In the genomic region with DNA sequence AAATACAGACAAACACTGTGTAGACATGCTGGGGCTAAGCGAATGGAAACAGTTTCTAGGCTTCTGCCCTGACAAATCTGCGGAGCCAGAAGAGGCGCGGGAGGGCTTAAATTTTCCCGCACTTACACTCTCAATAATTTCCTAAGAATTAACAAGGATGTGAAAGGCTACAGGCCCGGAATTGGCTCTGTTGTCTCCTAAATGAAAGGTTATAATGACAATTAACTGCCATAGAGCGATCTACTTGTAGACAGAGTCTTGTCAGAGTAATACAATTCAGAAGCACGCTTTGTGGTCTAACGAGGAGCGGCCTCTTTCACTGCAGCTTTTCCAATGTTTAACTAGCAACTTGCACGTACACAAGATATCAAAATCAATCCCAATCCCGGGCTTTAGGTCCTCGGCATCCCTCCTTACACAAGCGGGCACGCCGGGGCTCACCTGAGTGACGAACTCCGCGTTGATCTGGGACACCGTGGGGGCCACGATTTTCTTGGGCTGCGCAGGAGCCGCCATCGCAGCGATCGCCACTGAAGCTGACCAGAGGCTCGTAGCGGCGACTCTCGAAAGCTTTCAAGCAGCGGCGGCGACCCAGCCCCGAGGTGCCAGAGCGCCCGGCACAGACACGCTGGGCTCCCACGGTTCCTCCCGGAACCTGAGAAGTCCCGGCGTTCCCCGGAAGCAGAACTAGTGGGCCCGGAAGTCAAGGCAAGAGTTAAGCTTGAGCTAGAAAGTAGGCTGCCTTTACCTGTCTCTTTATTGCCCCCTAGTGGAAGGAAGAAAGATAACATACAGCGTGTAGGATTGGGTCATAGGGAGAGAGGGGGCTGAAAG, we compare ENCODE assay signal across 8 mouse cellular contexts. TPM values are rescaled to one million over a fixed set of nuclear protein-coding genes. Genes with fewer than 3 reads are reported as not detected.
A peak's percentile ranks its signal among the peaks of the same experiment; 100 is the strongest.
DNase-seq lines count a peak whose midpoint lies in the region; ATAC-seq and TF ChIP-seq lines count a peak whose summit lies in the region.

No protein-coding gene starts in this region.

- TF ChIP-seq POLR2A in cerebellum, adult 2 months (IDR thresholded peaks at IDR 0.05; ENCODE audit: borderline replicate concordance, insufficient read depth, low read length) = peak; percentile 77; the same call in 1 of the 2 replicates

- TF ChIP-seq CTCF in cerebellum, adult 2 months (IDR thresholded peaks at IDR 0.05; ENCODE audit: borderline replicate concordance, insufficient read depth, low read depth, low read length) = peak; percentile 47; the same call in 1 of the 2 replicates
- peak; percentile 92 for TF ChIP-seq CTCF in forebrain, postnatal 0 days (IDR thresholded peaks at IDR 0.05; ENCODE audit: low read depth)

- H3K4me3 ChIP-seq in cerebellum, adult 2 months (replicated peaks; ENCODE audit: insufficient read depth, low read depth, low read length) = peak overlapping the region; percentile 63
- peak overlapping the region; percentile 63 for H3K4me3 ChIP-seq in forebrain, postnatal 0 days (ENCODE audit: low read depth, low read length)
- peak overlapping the region; percentile 69 for H3K4me3 ChIP-seq in lung, embryonic 15.5 days

- H3K27me3 ChIP-seq in cerebellum, adult 2 months (ENCODE audit: control insufficient read depth, insufficient read depth, low read length) = no peaks in the 10 kb centered on the region
- H3K27me3 ChIP-seq in forebrain, postnatal 0 days (ENCODE audit: insufficient read depth, low read length) = no peaks in the 10 kb centered on the region
- no peaks in the 10 kb centered on the region for H3K27me3 ChIP-seq in lung, embryonic 15.5 days

- H3K4me2 ChIP-seq in forebrain, postnatal 0 days (ENCODE audit: low read depth) = peak overlapping the region; percentile 68
- peak overlapping the region; percentile 71 for H3K4me2 ChIP-seq in lung, embryonic 15.5 days

- ATAC-seq in forebrain, postnatal 0 days = peak; percentile 99
- peak; percentile 96 for ATAC-seq in lung, embryonic 15.5 days (ENCODE audit: borderline replicate concordance, extremely low read depth, low FRiP score, low TSS enrichment)

- WGBS in cerebellum, adult 2 months = under 1% methylated on average over 44 of the region's 44 CpGs
- under 1% methylated on average over 44 of the region's 44 CpGs for WGBS in forebrain, postnatal 0 days
- under 1% methylated on average over 44 of the region's 44 CpGs for WGBS in lung, embryonic 15.5 days

- 0 out of 2 replicates have a peak, but pooled peaks cover 4% of the 10 kb centered on the region for H3K4me1 ChIP-seq in cerebellum, adult 2 months (ENCODE audit: control insufficient read depth, insufficient read depth, low read length)
- H3K4me1 ChIP-seq in forebrain, postnatal 0 days (ENCODE audit: insufficient read depth) = peaks cover 8% of the 10 kb centered on the region; the same call in 1 of the 2 replicates
- peaks cover 9% of the 10 kb centered on the region for H3K4me1 ChIP-seq in lung, embryonic 15.5 days

- DNase-seq in MEL-GATA-1-ER (ENCODE audit: extremely low read depth, low read depth) = peak; percentile 77
- peak; percentile 82 to 87 for DNase-seq in cerebellum, adult 2 months
- peak; percentile 87 for DNase-seq in forebrain, postnatal 0 days
- DNase-seq in heart, postnatal 4 days = peak; percentile 81
- peak; percentile 80 to 84 for DNase-seq in layer of hippocampus, adult 8-10 months (ENCODE audit: low spot score in 2 of 2)
- DNase-seq in ovary, adult 18-20 months (ENCODE audit: low spot score) = peak; percentile 69
- peak; percentile 86 for DNase-seq in thymus, postnatal 0 days (ENCODE audit: low spot score)

- H3K27ac ChIP-seq in cerebellum, adult 2 months (ENCODE audit: insufficient read depth, low read length) = no peak overlapping the region
- no peak overlapping the region for H3K27ac ChIP-seq in forebrain, postnatal 0 days (ENCODE audit: low read depth, low read length)
- no peak overlapping the region for H3K27ac ChIP-seq in lung, embryonic 15.5 days

- H3K9ac ChIP-seq in forebrain, postnatal 0 days = peak overlapping the region; percentile 62
- H3K9ac ChIP-seq in lung, embryonic 15.5 days = peak overlapping the region; percentile 71

- peaks cover 5% of the 10 kb centered on the region for H3K36me3 ChIP-seq in forebrain, postnatal 0 days (ENCODE audit: insufficient read depth)
- peaks cover 4% of the 10 kb centered on the region; the same call in 1 of the 2 replicates for H3K36me3 ChIP-seq in lung, embryonic 15.5 days

- H3K9me3 ChIP-seq in forebrain, postnatal 0 days (ENCODE audit: low read length) = no peaks in the 10 kb centered on the region
- no peaks in the 10 kb centered on the region for H3K9me3 ChIP-seq in lung, embryonic 15.5 days

RNA-seq across cellular contexts. Expression of gene Aqr, which starts 12.0 kb away (rescaled TPM):
- 27.3 and 31.6 TPM in 2 replicates for polyA plus RNA-seq in cerebellum, adult 2 months (2012; rRNA removed)
- 25.2 and 31.9 TPM in 2 replicates for total RNA-seq in forebrain, postnatal 0 days (2014; rRNA removed)
- polyA plus RNA-seq in forebrain, postnatal 0 days (2015; fragmentation: Nextera tagmentation; extraction: Ambion mirVana) = 20.0 and 22.0 TPM in 2 replicates
- total RNA-seq in heart, postnatal 4 days (2021) = 10 to 100 TPM; 26.0 to 26.6 TPM
- total RNA-seq in layer of hippocampus, adult 8-10 months (2022) = 10 to 100 TPM; 26.9 to 37.3 (median 33.7) TPM
- 43.1 and 44.8 TPM in 2 replicates for polyA plus RNA-seq in lung, embryonic 15.5 days (2015; fragmentation: Nextera tagmentation; extraction: Ambion mirVana)
- polyA plus RNA-seq in thymus, postnatal 0 days (2015; fragmentation: Nextera tagmentation; extraction: Ambion mirVana) = 53.7 and 56.7 TPM in 2 replicates

RNA-seq across cellular contexts. Expression of gene Zfp770, which starts 26.4 kb away (rescaled TPM):
- 11.3 and 11.8 TPM in 2 replicates for polyA plus RNA-seq in cerebellum, adult 2 months (2012; rRNA removed)
- total RNA-seq in forebrain, postnatal 0 days (2014; rRNA removed) = 24.2 and 28.6 TPM in 2 replicates
- 8.1 and 8.2 TPM in 2 replicates for polyA plus RNA-seq in forebrain, postnatal 0 days (2015; fragmentation: Nextera tagmentation; extraction: Ambion mirVana)
- total RNA-seq in heart, postnatal 4 days (2021) = 10 to 100 TPM; 14.7 to 15.5 TPM
- total RNA-seq in layer of hippocampus, adult 8-10 months (2022) = 10 to 100 TPM; 18.9 to 24.5 (median 22.0) TPM
- 3.9 and 4.0 TPM in 2 replicates for polyA plus RNA-seq in lung, embryonic 15.5 days (2015; fragmentation: Nextera tagmentation; extraction: Ambion mirVana)
- polyA plus RNA-seq in thymus, postnatal 0 days (2015; fragmentation: Nextera tagmentation; extraction: Ambion mirVana) = 7.5 TPM in 2 replicates
